Mouse (Mus musculus): Measurements from ENCODE around the gene Aldh1l1. TPM values are rescaled to one million over a fixed set of nuclear protein-coding genes. Genes with fewer than 3 reads are reported as not detected.

The Aldh1l1 gene
- 3.7 and 4.1 TPM in 2 replicates for polyA plus RNA-seq (2014; fragmentation: Nextera tagmentation; extraction: Ambion mirVana)

GRCm38 (mm10) chr6:90486176-90486921, at the start of gene Aldh1l1:
Gene Aldh1l1, plus strand, starts transcription at chr6:90486427.
- Histone ChIP-seq H3K9ac (ENCODE audit: low read length) (no peak within 1 kb of the TSS), H3K4me1 (ENCODE audit: control insufficient read depth, insufficient read depth, low read length) (no peaks in the 10 kb centered on the region), H3K27me3 (ENCODE audit: control insufficient read depth, insufficient read depth, low read length) (no peaks in the 10 kb centered on the region), H3K9me3 (ENCODE audit: control insufficient read depth, low read length) (no peaks in the 10 kb centered on the region), H3K36me3 (ENCODE audit: control insufficient read depth, insufficient read depth, low read length) (no peaks in the 10 kb centered on the region), H3K4me3 (ENCODE audit: low read depth, low read length) (no peak within 1 kb of the TSS), H3K27ac (ENCODE audit: low read depth, low read length) (no peak within 1 kb of the TSS), H3K4me2 (no peak within 1 kb of the TSS)
- ATAC-seq (ENCODE audit: low FRiP score) (no peak), DNase-seq (ENCODE audit: low spot score, missing footprints) (no peak)
- 79% methylated on average over 12 of the region's 12 CpGs for WGBS

GRCm38 (mm10) chr6:90437041-90437440, 49.2 kb upstream of the Aldh1l1 start:
- Histone ChIP-seq H3K36me3 (ENCODE audit: control insufficient read depth, insufficient read depth, low read length) (no peaks in the 10 kb centered on the region), H3K9me3 (ENCODE audit: control insufficient read depth, low read length) (no peaks in the 10 kb centered on the region), H3K27ac (ENCODE audit: low read depth, low read length) (no peak overlapping the region), H3K9ac (ENCODE audit: low read length) (no peak overlapping the region), H3K4me2 (no peak overlapping the region), H3K4me1 (ENCODE audit: control insufficient read depth, insufficient read depth, low read length) (no peaks in the 10 kb centered on the region), H3K4me3 (ENCODE audit: low read depth, low read length) (no peak overlapping the region), H3K27me3 (ENCODE audit: control insufficient read depth, insufficient read depth, low read length) (no peaks in the 10 kb centered on the region)
- DNase-seq (ENCODE audit: low spot score, missing footprints), result no peak
- no peak for ATAC-seq (ENCODE audit: low FRiP score)
- 89% methylated on average over 3 of the region's 3 CpGs for WGBS

GRCm38 (mm10) chr6:90446883-90447282, 39.3 kb upstream of the Aldh1l1 start:
- Histone ChIP-seq H3K9me3 (ENCODE audit: control insufficient read depth, low read length) (no peaks in the 10 kb centered on the region), H3K4me2 (no peak overlapping the region), H3K27ac (ENCODE audit: low read depth, low read length) (0 out of 2 replicates have a peak overlapping the region, but pooled peaks have one; percentile 20), H3K4me1 (ENCODE audit: control insufficient read depth, insufficient read depth, low read length) (peaks cover 9% of the 10 kb centered on the region), H3K27me3 (ENCODE audit: control insufficient read depth, insufficient read depth, low read length) (no peaks in the 10 kb centered on the region), H3K4me3 (ENCODE audit: low read depth, low read length) (no peak overlapping the region), H3K9ac (ENCODE audit: low read length) (no peak overlapping the region), H3K36me3 (ENCODE audit: control insufficient read depth, insufficient read depth, low read length) (no peaks in the 10 kb centered on the region)
- ATAC-seq (ENCODE audit: low FRiP score) (peak; percentile 82), DNase-seq (ENCODE audit: low spot score, missing footprints) (no peak)
- 18% methylated on average over 4 of the region's 4 CpGs for WGBS

GRCm38 (mm10) chr6:90450179-90450578, 36.0 kb upstream of the Aldh1l1 start:
- Histone ChIP-seq H3K4me1 (ENCODE audit: control insufficient read depth, insufficient read depth, low read length) (peaks cover 9% of the 10 kb centered on the region), H3K9me3 (ENCODE audit: control insufficient read depth, low read length) (no peaks in the 10 kb centered on the region), H3K4me3 (ENCODE audit: low read depth, low read length) (no peak overlapping the region), H3K9ac (ENCODE audit: low read length) (no peak overlapping the region), H3K36me3 (ENCODE audit: control insufficient read depth, insufficient read depth, low read length) (no peaks in the 10 kb centered on the region), H3K27ac (ENCODE audit: low read depth, low read length) (no peak overlapping the region), H3K27me3 (ENCODE audit: control insufficient read depth, insufficient read depth, low read length) (no peaks in the 10 kb centered on the region), H3K4me2 (no peak overlapping the region)
- 33% methylated on average over 7 of the region's 7 CpGs for WGBS
- peak; percentile 91 for DNase-seq (ENCODE audit: low spot score, missing footprints)
- ATAC-seq (ENCODE audit: low FRiP score), result no peak

- Histone ChIP-seq H3K9ac (ENCODE audit: low read length) (no peak overlapping the region), H3K4me2 (no peak overlapping the region), H3K4me1 (ENCODE audit: control insufficient read depth, insufficient read depth, low read length) (peaks cover 9% of the 10 kb centered on the region), H3K4me3 (ENCODE audit: low read depth, low read length) (no peak overlapping the region), H3K36me3 (ENCODE audit: control insufficient read depth, insufficient read depth, low read length) (no peaks in the 10 kb centered on the region), H3K27ac (ENCODE audit: low read depth, low read length) (no peak overlapping the region), H3K27me3 (ENCODE audit: control insufficient read depth, insufficient read depth, low read length) (no peaks in the 10 kb centered on the region), H3K9me3 (ENCODE audit: control insufficient read depth, low read length) (no peaks in the 10 kb centered on the region)
- ATAC-seq (ENCODE audit: low FRiP score) (no peak), DNase-seq (ENCODE audit: low spot score, missing footprints) (peak; percentile 37)
- 81% methylated on average over 5 of the region's 5 CpGs for WGBS
Measured at GRCm38 (mm10) chr6:90450697-90451096, 35.5 kb upstream of the Aldh1l1 start.

- H3K9me3 ChIP-seq (ENCODE audit: control insufficient read depth, low read length), result no peaks in the 10 kb centered on the region
- WGBS, result 86% methylated on average over 5 of the region's 5 CpGs
- peaks cover 9% of the 10 kb centered on the region for H3K4me1 ChIP-seq (ENCODE audit: control insufficient read depth, insufficient read depth, low read length)
- no peaks in the 10 kb centered on the region for H3K27me3 ChIP-seq (ENCODE audit: control insufficient read depth, insufficient read depth, low read length)
- DNase-seq (ENCODE audit: low spot score, missing footprints) (no peak), ATAC-seq (ENCODE audit: low FRiP score) (no peak)
- H3K9ac ChIP-seq (ENCODE audit: low read length), result no peak overlapping the region
- no peak overlapping the region for H3K4me2 ChIP-seq
- H3K4me3 ChIP-seq (ENCODE audit: low read depth, low read length), result no peak overlapping the region
- no peaks in the 10 kb centered on the region for H3K36me3 ChIP-seq (ENCODE audit: control insufficient read depth, insufficient read depth, low read length)
- no peak overlapping the region for H3K27ac ChIP-seq (ENCODE audit: low read depth, low read length)
Measured at GRCm38 (mm10) chr6:90451512-90451911, 34.7 kb upstream of the Aldh1l1 start.

- no peak for DNase-seq (ENCODE audit: low spot score, missing footprints)
- ATAC-seq (ENCODE audit: low FRiP score), result no peak
- no peak overlapping the region for H3K4me3 ChIP-seq (ENCODE audit: low read depth, low read length)
- no peaks in the 10 kb centered on the region for H3K4me1 ChIP-seq (ENCODE audit: control insufficient read depth, insufficient read depth, low read length)
- H3K27me3 ChIP-seq (ENCODE audit: control insufficient read depth, insufficient read depth, low read length), result no peaks in the 10 kb centered on the region
- no peak overlapping the region for H3K9ac ChIP-seq (ENCODE audit: low read length)
- no peaks in the 10 kb centered on the region for H3K9me3 ChIP-seq (ENCODE audit: control insufficient read depth, low read length)
- no peak overlapping the region for H3K27ac ChIP-seq (ENCODE audit: low read depth, low read length)
- H3K4me2 ChIP-seq, result no peak overlapping the region
- H3K36me3 ChIP-seq (ENCODE audit: control insufficient read depth, insufficient read depth, low read length), result no peaks in the 10 kb centered on the region
Measured at GRCm38 (mm10) chr6:90452603-90453002, 33.6 kb upstream of the Aldh1l1 start.

- no peaks in the 10 kb centered on the region for H3K27me3 ChIP-seq (ENCODE audit: control insufficient read depth, insufficient read depth, low read length)
- no peak overlapping the region for H3K27ac ChIP-seq (ENCODE audit: low read depth, low read length)
- ATAC-seq (ENCODE audit: low FRiP score) (no peak), DNase-seq (ENCODE audit: low spot score, missing footprints) (no peak)
- no peaks in the 10 kb centered on the region for H3K36me3 ChIP-seq (ENCODE audit: control insufficient read depth, insufficient read depth, low read length)
- H3K4me3 ChIP-seq (ENCODE audit: low read depth, low read length), result no peak overlapping the region
- H3K9me3 ChIP-seq (ENCODE audit: control insufficient read depth, low read length), result no peaks in the 10 kb centered on the region
- no peak overlapping the region for H3K4me2 ChIP-seq
- no peaks in the 10 kb centered on the region for H3K4me1 ChIP-seq (ENCODE audit: control insufficient read depth, insufficient read depth, low read length)
- H3K9ac ChIP-seq (ENCODE audit: low read length), result no peak overlapping the region
- WGBS, result 87% methylated on average over 5 of the region's 5 CpGs
Measured at GRCm38 (mm10) chr6:90453751-90454150, 32.5 kb upstream of the Aldh1l1 start.

- Histone ChIP-seq H3K4me2 (no peak overlapping the region), H3K4me3 (ENCODE audit: low read depth, low read length) (no peak overlapping the region), H3K36me3 (ENCODE audit: control insufficient read depth, insufficient read depth, low read length) (no peaks in the 10 kb centered on the region), H3K9ac (ENCODE audit: low read length) (no peak overlapping the region), H3K27ac (ENCODE audit: low read depth, low read length) (no peak overlapping the region), H3K4me1 (ENCODE audit: control insufficient read depth, insufficient read depth, low read length) (no peaks in the 10 kb centered on the region; the same call in 1 of the 2 replicates), H3K27me3 (ENCODE audit: control insufficient read depth, insufficient read depth, low read length) (peaks cover 17% of the 10 kb centered on the region), H3K9me3 (ENCODE audit: control insufficient read depth, low read length) (no peaks in the 10 kb centered on the region)
- no peak for DNase-seq (ENCODE audit: low spot score, missing footprints)
- WGBS, result 85% methylated on average over 2 of the region's 2 CpGs
- ATAC-seq (ENCODE audit: low FRiP score), result no peak
Measured at GRCm38 (mm10) chr6:90457421-90457820, 28.8 kb upstream of the Aldh1l1 start.

All from midbrain, embryonic 11.5 days (tissue).